Mouse (Mus musculus) regulatory T cell (primary cell): Measurements from ENCODE around the gene Gabbr2.

Experiments used
- in situ Hi-C: fragments of 300-600 bp; cut with MboI, MseI; formaldehyde crosslinking; loops from one replicate; pipeline ENCODE4 v1.15.1; 2025; ENCODE audit warnings: high pct_unique_total_duplicates

The Gabbr2 gene

DNA sequence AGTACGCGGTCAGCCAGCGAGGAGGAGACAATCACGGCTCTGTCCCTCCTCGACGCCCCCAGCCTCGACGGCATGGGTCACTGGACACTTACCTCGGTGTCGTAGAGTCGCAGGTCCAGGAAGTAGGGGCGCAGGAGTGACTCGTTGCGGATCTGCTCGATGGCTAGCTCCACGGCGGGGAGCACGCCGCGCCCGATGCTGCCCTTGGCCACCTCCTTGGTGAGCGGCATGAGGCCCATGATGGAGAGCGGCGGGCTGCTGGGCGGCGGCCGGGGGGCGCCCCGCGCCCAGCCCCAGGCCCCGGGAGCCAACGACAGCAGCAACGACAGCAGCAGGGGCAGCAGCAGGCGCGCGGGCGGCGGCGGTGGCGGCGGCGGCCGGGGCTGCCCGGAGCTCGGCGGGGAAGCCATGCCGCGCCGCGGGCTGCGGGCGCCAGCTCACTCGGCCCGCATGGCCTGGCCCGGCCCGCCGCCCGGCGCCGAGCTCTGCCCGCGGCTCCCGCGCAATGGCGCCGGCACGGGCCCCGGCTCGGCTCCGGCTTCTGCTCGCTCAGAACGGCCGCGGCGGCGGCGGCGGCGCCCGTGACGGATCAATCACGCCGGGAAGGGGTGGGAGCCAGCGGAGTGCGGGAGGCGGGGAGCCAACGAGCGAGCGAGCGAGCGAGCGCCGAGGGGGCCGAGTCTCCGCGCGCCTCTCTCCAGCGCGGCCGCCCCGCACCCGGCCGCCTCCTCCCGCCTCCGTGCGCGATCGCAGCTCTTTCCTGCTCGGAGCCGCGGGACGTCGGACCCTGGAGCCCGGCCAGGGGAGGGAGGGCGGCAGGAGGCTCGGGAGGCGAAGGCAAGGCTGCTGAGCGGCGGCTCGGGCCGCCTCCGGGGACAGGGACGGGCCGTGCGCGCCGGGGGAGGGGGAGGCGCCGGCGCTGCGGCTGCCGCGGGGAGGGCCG lies at the start of gene Gabbr2:
Gabbr2 (minus strand) TSS at position 858 of the 943 bp plus-strand sequence.
- in situ Hi-C loops, result no loop called here

DNA sequence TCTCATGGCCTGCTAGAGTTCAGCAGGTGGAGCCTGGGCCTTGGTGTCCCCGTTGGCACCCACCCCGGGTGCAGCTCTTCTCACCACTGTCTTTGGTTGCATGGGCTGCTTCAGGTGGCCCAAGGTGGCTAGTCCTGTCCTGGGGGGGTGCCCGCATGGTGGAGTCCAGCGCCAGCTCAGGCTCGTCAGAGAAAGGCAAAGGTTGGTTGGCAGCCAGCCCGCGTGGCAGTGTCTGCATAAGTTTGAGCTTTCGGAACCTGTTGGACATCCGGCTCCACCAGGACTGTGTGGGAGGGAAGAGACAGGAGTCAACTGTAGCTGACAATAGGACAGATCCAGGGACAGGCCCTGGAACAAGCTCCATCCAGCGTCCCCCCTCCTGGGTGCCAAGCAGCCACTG lies 47.9 kb upstream of the Gabbr2 start:
- in situ Hi-C loops, result loop anchor here (5.0 kb wide), 1 partner anchor 357 kb away; no protein-coding TSS in a partner anchor

DNA sequence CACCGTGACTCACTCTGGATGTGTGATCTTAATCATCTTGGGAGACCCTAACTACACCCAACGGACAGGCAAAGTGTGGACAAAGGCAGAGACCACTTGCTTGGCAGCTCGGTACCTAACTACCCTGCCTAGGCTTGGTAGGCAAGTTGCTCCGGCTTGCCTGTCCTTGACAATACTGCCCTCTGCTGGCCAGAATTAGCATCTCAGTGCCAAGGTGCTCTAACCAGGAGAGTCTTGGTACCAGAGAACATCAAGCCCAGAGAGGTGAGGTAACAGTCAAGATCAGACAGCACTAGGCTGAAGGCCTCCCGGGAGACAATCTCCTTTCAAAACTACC lies 45.6 kb upstream of the Gabbr2 start:
- in situ Hi-C loops, result loop anchor here (5.0 kb wide), 1 partner anchor 355 kb away; no protein-coding TSS in a partner anchor

DNA sequence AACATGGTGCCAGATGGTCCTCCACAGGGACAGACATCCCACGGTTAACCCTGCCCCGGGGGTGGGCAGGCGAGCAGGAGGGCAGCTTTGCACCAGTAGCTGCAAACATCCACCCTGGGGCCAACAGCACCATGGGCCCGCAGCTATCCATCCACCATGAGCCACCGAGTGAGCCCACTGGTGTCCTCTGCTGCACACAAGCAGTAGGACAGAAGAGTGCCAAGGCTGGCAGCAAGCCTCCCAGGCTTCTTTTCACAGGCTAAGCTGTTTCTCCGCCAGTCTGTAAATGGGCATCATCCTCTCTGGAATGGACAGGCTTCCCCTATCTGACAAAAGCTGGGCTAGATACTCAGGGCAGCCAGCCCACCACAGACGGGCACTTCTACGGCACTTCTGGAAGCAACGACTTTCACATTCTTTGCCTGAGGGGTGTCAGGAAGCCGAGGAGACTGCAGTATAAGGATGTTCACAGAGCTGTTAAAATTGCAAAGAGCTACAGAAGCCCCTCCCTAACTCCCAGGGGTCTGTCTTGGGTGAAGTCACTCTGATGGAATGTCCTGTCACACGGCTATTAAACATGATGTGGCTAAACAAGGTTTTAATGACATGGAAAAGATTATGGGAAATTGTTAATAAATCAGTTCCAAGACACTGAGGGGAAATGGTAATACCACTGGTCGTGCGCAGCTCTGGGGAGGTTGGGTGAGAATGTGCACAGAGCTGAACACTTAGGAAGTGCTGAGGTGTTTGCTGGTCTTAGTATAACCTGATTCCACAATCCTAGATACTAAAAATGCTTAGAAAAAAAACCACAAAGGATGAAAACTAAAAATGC lies 45.0 kb upstream of the Gabbr2 start:
- in situ Hi-C loops, result loop anchor here (5.0 kb wide), 1 partner anchor 354 kb away; no protein-coding TSS in a partner anchor

DNA sequence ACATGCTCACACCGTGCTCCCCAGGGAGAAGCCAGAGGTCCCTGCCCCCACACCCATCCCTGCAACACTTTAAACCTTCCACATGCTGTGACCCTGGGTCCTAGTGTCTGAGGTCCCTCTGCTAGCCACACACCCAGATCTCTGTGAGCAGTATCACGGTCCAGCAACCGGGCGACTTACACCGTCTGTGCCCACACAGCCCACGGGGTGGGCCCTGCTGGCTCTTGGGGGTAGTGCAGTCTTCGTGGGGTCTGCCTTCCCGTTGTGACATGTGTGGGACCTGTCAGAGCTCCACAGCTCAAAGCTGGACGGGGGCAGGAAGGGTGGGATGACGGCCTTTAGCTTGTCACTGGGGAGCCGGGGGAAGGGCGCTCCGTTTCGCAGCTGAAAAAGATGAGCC lies 43.9 kb upstream of the Gabbr2 start:
- in situ Hi-C loops, result loop anchor here (5.0 kb wide), 1 partner anchor 353 kb away; no protein-coding TSS in a partner anchor

DNA sequence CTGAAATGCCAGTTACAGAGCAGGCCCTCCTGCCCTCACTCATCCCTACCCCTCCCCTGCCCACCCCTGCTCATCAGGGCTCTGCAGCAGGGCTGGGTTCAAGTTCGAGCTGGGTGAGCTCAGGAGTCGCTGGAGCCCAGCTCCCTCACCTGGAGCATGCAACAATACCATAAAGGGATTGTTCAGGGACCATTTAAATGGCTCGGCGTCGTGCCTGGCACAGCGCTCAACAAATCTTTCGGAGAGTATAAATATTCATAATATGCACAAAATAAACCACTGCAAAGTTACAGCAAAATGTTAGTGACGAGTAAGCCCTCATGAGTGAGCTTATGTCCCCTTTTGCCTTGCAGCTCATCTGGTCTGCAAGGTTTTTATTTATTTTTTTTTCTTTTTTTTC lies 40.5 kb upstream of the Gabbr2 start:
- in situ Hi-C loops, result no loop called here

DNA sequence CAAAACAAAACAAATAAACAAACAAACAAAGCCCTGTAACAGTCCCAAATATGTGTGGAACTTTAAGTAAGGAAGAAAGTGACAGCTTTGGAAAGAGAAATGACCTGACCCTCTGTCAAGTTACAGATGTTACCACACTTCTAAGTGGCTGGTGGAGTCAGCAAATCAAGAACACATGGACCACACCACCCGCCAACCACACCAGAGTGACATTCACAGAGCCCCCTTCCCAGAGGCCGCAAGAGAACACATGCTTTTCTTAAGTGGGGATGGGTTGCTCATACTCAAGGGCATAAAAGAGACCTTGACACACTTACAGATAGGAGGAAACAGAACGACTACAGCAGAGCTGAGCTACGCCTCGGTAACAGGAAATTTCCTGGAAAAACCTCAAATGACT lies 37.1 kb upstream of the Gabbr2 start:
- in situ Hi-C loops, result no loop called here

DNA sequence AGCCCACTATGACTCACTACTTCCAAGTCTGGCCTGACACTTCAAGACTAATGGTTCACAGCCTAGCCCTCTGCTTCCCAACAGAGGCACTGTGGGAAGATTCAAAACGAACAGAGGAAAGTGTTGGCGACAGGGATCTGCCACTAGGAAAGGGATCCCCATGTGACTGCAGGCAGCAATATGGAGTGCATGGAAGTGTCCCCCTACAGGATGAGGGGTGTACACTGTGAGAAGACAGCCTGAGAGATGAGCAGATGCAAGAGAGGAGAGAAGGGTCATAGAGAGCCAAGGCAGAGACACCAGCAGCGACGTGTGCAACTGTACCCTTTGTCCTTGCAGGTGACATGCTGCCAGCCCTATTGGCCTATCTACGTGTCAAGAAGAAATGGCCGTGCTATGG lies 32.3 kb upstream of the Gabbr2 start:
- in situ Hi-C loops, result loop anchor here (5.0 kb wide), 1 partner anchor 327 kb away; no protein-coding TSS in a partner anchor

DNA sequence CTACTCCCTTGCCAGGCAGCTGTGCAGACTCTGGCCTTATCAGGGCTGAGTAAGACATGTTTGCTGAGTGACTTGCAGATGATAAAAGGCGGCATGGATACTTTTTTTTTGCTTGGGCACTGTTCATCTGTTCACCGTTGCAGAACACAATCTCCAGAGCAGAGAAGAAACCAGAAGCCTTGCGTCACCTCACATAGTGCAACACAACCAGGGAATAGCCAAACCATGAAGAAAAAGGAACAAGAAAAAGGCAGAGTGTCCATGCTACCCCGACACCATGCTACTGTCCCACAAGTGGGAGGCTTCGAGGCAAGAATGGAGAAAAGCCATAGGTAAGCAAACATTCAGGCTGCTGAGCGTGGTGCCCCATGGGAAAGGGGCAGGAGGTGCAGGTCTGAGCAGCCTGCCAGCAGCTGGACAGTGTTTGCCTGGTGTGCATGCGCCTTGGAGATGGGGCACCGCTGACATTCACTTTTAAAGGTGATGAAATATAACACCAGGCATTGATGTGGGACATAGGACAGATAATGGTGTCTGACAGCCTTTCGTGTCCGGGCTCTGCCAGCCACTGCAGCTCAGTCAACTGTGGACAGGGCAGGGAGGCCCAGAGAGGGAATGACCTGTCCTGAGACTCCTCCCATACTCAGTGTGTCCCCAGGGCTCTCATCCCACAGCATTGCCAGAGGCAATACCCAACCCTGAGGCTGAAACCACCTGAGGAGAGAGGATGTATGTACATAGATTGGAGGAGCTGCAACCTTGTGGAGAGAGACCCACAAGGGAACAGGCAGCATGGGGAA lies 31.3 kb upstream of the Gabbr2 start:
- in situ Hi-C loops, result loop anchor here (5.0 kb wide), 1 partner anchor 326 kb away; no protein-coding TSS in a partner anchor

DNA sequence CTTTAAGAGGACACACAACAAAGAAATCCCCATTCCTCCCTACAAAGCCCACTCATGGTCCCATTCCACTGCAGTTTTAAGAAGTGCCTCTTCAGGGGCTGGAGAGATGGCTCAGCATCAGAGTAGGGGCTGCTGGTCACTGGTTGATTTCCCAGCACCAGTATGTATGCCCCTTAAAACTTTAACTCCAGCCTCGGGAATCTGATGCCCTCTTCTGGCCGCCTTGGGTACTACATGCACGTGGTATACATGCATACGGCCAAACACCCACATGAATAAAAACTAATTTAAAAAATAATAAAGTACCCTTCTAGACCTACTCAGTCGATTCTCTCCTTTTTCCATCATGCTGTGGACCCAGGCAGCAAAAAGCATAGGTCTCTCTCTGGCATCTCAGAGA lies 28.9 kb upstream of the Gabbr2 start:
- in situ Hi-C loops, result loop anchor here (5.0 kb wide), 1 partner anchor 323 kb away; no protein-coding TSS in a partner anchor

DNA sequence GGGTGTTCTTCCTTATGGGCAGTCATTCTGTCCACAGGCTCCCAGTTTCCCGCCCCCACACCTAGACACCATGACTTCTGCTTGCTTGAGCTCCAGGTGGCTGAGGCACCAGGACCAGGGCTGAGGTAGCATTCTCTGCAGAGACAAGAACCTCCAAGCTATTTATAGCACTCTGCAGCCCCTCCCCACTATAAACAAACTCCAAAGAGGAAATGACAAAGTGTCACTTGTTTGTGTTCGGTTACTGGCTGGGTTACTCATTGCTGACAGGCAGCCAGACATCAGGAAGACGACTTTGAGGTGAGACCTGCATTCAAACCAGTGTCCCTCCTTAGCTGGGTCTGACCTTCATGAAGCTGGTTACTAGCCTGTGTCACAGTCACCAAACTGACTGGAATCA lies 23.5 kb upstream of the Gabbr2 start:
- in situ Hi-C loops, result no loop called here

DNA sequence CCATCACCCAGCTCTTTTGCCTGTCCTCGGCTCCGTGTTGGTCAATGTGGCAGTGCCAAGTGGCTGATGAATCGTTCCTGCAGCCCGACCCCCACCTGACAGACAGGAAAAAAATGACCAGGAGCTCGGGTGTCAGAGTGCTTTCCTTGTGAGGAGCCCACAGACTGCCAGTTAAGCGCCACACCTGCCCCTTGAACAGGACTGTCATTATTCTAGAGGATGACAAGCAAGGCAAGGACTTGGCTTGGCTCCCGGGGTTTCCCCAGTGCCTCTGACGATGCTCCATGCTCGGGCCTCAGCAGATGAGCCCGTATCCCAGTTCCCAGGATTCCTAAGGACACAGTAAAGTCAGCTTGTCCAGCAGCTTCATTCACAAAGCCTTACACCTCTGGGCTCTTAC lies 20.8 kb upstream of the Gabbr2 start:
- in situ Hi-C loops, result no loop called here

DNA sequence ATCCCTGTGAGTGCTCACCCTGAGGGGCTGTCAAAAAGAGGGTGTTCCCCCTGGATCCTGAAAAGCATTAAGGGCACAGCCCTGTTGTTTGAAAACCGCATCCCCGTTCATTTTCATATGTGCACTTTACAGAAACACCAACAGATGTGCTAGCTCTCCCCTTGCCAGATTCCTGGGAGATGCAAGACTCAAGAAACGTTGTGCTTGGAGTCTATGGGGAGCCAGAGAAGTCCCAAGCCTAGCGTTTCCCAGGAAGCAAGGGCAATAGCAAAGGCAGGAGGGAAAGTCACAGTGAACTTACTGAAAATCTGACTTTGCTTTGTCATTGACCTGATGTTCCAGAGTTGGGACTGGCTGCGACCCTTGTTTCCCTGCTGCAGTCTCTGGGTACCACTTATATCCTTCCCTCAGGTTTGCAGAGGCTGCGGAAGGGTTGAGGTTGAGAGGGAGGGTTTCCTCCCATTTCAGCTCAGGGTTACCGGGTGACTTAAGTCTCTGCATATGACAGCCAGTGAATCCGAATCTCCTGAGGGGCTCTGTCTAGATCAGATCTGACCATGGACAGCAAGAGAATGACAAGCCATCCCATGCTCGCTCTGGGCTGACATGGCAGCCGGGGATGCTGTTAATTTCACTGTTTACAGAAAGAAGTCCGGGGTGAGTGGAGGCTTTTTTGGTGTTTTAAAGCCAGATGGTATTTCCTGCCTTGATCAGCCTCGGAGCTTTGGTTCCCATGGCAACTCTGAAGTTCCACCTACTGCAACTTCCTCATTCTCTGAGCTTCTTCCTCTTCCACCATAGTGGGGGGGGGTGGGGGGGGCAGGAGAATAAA lies 18.9 kb upstream of the Gabbr2 start:
- in situ Hi-C loops, result no loop called here

DNA sequence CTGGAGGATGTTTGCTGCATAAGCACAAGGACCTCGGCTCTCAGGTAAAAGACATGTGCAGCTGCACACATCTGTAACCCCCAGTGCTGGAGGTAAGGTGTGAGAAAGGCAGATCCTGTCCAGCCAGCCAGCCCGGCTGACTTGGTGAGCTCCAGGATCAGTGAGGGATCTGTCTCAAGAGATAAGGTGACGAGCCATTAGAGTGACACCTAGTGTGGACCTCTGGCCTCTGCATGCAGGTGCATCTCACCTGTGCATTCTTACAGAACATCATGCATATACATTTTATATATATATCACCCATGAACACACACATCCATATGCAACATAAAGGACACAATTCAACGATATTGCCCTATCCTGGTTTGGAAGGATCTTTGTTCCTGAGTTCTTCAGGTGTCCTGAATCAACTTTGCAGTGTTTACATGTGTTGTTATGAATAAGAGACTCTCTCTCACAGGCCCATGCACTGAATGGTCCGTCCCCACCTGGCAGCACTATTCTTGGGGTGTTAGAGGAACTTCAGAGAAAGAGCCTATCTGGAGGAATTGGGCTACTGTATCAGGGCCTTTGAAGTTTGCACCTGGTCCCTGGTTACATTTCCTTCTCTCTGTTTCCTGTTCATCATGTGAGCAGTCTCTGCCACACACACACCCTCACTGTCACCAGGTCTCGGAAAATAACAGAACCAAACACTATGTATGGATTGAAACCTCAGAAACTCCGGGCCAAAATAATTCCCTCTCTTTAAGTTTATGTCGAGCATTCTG lies 9.1 kb upstream of the Gabbr2 start:
- in situ Hi-C loops, result no loop called here

DNA sequence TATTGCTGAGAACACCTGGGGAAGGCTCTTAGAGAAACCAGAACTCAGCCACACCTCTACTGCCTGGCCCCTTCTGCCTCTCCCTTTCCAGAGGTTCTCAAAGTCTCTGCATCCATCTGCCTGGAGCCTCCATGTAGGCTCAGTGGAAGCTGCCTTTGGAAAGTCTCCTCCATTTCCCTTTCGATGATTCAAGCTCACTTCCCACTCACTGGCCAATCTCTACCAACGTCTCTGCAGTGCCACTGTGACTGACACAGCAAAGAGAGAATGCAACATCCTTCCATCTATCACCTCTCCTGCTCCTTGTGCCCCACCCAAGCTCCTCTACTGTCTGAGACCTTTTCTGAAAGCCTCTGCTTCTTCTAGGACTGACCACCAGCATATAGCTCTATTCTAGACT lies 6.3 kb upstream of the Gabbr2 start:
- in situ Hi-C loops, result no loop called here

DNA sequence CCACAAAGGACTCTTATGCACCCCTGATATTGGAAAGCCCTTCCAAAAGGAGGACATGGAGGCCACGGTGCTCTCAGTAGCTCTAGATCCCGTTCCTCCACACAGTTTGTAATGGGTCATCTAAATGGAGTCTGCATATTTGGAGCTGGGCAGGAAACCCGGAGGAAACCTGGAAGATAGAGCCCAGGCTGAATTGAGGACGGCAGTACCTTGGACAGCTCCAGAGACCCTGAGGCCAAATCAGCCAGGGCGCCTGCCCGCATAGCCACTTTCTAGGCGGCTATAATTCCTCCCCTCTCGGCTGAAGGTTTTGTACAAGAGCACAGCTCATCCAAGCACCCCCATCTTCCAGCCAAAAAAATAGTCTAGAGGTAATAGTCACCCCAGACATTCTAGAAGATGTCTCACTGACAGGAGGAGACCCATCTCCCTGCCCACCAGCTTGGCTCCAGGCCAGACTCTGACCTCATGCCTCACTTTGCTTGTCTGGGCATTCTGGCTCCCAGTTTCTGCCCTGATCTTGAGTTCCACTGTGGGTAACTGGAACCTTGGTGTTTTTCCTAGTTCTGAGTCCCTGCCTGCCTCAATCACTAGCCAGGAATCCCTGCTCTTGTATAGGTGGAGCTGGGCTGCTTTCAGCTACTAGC lies 1.3 kb upstream of the Gabbr2 start:
- in situ Hi-C loops, result no loop called here

DNA sequence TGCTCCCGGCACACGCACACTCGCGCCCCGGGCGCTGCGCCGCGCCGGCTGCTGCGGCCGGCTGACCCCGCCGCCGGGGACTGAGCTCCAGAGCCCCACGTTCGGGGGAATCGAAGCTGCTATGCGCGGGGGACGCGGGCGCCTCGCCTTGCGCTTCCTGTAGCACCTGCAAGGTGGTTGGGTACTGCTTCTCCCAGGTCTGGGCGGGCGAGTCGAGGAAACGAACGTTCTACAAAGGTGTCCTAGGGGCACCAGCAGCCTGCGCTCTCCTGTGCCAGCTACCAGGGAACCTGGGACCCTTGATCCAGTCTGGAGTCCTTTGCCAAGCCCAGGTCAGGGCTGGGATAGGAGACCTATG lies 265 bp upstream of the Gabbr2 start:
- in situ Hi-C loops, result no loop called here

DNA sequence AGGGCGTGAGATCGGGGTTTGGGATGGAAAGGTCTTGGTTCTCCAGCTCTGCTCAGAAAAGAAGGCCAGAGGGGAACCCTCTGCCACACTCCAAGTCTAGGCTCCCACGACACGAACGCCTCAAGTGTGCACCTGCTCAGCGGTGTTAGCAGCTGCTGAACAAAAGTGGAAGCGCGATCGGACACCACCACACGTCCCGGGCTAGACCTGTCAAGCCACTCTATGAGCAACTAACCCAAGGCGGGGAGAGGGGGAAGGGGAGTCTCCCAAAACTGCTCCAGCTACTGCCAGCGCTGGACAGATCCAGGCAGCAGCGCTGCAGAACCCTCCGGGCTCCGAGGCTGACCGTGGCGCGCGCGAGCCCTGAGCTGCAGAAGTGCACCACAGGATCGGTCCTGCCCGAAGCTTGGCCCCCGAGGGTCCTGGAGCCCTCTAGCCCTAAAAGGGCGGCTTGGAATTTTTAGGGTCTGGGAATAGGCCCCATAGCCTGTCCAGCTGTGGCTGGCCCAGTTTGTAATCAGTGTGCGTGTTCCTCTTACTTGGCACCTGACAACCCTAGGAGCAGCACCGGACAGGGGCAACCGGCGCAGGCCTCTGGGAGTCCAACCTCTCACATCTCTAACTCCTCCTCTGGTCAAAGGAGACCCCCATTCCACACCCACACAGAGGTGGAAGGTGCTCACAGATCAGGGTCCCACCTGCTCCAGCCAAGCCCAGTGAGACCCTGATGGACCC lies 1.2 kb downstream of the Gabbr2 start:
- in situ Hi-C loops, result no loop called here

DNA sequence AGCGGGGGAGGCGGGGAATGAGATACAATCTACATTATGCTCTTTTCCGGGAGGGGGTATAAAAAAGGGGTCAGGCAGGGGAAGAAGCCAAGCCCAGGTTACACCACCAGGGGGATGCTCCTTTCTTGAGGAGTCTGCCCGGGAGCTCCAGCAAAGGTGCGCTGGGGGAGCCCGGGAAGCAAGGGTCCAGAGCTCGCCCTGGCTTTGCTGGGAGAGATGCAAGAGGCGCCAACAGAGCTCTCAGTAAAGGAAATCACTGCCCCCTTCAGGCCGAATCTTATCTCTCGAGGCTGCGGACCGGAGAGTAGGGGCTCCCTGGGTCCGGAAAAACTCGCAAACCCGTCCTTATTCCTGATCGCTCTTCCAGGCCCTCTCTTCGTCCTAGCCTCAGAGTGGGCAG lies 1.8 kb downstream of the Gabbr2 start:
- in situ Hi-C loops, result no loop called here
